Mouse (Mus musculus) cerebellum, adult 8-10 months (tissue): ENCODE measurements around the gene Sugp1.
"Not testable (repeated sequence)": the region's sequence is repeated elsewhere in the genome, so short reads cannot be mapped to it uniquely, and the experiment has no call there.

ENCODE experiments used
- DNase-seq: peaks from one replicate; pipeline ENCODE4 v3.0.0; 2022

The Sugp1 gene

DNA sequence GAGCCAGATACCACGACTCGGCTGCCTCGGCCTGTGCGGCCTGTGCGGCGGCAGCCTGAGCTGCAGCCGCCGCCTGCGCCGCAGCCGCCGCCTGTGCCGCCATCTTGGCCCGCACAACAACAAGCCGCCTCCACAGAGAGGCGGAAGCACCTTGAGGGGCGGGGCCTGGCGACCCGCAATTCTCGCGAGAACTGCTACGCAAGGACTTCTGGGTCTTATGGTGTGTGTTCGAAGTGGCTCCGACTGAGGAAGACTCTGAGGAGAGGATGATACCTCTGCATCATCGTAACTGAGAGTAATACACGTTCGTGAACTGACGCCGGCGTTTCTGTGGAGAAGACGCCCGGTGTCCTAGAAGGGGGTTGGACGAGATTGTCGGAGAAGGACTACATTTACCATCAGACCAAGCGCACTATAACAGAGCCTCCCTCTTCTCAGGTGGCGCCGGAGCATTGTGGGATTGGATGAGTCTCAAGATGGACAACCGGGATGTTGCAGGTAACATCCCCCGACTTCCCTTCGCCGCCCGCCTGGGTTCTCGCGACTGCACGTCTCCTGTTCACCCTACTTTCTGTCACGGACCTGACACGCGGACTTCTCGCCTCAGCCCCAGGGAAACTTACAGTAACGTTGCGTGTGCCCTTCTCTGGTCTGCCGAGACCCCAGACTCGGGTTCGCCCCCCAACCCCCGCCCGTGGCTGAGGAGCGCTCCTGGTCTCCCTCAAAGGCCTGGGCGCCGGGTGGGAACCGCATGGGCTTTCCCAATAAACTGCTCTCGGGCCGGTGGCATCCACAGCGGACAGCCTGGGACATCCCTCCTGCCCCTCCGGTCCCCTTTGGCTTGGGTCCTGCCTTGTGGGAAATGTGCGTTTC, at the start of gene Sugp1, which contains the start of gene Mau2:
Gene Sugp1, plus strand, starts transcription at position 231 of the 873 bp plus-strand sequence.
Gene Mau2, minus strand, starts transcription at position 152 of the 873 bp plus-strand sequence.
- peak; percentile 97 for DNase-seq

DNA sequence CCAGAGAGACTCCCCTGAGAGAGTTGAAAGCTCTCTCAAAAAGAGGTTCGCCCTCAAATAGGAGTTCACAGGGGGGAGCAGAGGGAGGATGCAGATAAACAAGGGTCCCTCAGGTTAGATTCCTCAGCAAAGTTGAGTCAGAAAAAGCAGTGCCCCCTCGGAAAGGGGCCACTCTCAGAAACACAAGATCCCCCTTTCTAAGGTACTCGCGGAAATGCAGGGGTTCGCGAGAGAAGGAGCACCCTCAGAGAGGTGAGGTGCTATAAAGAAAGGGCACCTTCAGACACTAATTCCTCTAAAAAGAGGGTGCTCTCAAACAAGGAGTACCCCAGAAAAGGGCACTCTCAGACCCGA, 47.2 kb upstream of the Sugp1 start:
- no peak for DNase-seq

DNA sequence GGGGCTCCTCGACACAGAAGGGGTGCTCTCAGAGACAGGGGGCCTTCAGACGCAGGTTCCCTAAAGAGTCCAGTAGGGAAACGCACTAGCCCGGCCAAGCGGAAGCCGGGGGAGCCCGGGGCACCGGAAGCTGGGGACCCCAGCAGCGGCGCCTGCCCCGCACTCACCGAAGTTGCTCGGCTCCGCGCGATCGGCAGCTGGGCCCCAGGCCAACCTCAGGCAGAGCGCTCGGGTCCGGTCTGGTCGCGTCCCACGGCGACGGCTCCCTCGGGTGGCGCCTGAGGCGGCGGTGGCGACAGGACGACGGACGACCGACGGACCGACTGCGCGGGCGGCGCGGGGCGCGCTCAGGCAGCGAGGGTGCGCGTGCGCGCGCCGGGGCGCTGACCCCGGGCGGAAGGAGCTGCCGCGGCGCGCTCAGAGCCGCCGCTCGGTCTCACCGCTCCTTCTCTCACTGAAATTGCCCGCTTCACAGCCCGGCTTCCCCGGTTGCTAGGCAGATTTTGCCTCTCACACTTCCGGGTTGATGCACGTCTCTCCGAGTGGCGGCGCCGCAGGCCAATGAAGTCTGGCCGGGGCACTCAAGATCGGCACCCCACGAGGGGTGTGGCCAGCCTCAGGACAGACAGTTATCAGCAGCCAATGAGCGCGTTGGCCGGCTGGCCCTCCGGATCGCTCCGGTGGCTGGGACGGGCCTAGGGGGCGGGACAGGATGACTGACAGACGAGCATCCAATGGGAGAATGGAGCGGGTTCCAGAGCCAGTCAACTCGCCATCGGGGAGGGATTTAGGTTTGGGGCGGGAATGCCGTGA, 46.6 kb upstream of the Sugp1 start, which contains the start of gene Gatad2a:
Gene Gatad2a, minus strand, starts transcription at position 609 of the 813 bp plus-strand sequence.
- peak; percentile 100 for DNase-seq

DNA sequence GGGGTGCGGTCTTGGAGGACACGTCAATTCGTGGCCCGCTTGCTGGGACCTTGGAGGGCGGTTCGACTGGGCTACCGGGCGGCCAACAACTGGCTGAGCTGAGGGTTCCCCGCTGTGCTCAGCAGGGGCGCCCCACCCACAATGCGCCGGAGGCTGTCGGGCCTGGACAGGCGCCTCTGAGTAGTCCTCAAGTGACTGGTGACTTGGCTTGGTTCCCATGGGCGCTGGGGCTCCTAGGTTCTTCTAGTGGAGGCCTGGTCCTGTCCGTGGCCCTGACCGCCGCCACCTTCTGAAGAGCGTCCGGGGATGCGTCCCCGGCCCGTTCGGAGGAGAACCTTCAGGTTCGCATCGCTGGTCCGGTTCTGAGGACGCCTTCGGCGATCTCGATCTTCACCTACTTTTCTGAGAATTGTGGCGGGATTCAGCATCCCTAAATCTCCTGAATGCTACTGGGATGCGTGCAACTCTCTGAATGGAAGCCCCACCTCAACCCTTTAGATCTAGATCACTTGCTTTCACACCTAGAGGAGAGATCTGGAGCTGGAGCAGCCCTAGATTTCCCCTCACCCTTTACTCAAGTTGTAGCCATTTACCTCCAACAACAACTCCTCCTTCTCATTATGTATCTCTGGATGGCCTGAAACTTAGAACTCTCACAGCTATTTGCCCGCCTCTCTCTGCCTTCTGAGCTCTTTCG, 45.9 kb upstream of the Sugp1 start:
- no peak for DNase-seq

DNA sequence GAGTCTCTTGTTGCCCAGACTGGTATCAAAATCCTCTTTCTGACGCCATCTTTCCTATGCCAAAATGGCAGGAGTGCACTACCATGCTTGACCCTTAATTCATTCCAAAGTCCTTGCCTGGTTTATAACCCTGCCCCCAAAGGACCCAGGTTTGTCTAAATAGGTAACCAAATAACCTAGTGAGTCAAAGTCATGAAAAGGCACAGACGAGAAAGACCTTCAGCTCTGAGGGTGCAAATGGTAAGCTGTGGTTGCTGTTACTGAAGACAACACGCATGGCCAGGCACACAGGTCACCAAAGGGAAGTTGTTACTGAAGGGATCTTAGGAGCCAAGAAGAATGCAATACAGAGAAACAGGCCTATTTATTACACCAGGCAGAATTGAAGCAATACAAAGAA, 43.9 kb upstream of the Sugp1 start:
- no peak for DNase-seq

DNA sequence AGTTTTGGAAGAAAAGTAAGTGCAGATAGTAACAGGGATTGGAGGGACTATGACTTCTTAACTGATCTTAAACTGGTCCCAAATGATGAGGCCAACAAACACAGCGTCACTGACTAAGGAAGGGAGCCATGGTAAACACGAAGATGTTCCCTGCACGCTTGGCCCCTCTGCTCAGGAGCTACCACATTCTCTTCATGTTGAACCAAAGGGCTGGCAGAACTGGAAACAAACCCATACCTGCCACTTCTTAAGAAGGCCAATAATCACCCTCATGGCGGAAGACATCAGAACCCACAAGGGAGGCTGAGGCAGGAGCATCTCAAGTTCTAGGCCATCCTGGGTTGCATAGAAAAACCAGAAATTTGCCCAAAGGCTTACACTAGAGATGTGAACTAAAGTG, 43.4 kb upstream of the Sugp1 start:
- DNase-seq, result no peak

DNA sequence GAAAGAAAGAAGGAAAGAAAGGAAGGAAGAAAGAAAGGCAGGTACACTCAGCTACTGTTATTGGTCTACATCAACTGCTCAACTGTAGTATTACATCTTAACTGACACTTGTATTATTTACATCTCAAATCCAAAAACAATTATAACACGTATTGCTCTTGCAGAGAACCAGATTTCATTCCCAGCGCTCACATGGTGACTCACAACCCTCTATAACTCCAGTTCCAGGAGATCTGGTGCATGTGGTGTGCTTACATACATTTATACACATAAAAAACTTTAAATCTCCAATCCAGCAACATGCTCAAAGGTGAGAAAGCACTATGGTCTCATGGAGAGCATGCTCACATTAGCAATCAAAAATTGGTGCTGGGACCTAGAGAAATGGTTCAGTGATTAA, 42.4 kb upstream of the Sugp1 start:
- DNase-seq, result no peak

DNA sequence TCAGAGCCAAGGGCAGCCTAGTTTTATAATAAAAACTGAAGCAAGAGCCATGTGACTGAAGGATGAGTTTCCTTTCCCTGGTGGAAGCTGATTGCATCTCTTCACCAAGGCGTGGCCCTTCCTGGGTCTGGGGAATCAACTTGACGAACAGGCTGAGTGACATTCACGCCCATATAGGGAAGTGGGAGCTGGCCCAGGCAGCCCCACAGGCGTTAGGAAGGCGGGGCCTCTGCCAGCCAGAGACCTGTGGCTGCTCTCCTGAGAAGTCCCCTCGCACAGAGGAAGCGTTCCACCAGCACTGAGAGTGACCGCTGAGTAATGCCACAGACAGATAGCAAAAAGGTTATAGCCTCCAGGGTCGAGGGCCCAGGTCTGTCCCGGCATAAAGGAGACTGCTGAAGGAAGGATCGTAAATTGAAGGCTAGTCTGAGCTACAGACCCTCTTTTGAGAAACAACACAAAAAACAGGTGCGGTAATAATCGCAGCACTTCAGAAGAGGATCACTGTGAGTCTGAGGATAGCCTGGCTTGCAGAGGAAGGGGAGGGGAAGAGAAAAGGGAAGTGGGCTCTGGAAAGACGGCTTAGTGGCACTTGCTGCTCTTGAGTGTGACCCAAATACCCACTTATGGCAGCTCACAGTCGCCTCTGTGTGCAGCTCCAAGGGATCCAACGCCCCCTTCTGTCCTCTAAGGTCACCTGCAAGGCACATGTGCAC, 41.3 kb upstream of the Sugp1 start:
- DNase-seq, result peak; percentile 40

DNA sequence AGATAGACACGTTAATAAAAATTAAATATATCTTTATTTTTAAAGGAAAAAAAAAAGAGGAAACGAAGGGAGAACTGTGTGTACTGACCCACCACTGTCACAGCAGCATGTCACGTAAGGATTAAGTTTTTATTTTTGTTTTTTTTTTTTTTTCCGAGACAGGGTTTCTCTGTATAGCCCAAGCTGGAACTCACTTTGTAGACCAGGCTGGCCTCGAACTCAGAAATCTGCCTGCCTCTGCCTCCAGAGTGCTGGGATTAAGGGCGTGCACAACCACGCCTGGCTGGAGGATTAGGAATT, 40.8 kb upstream of the Sugp1 start:
- not testable (repeated sequence) for DNase-seq

DNA sequence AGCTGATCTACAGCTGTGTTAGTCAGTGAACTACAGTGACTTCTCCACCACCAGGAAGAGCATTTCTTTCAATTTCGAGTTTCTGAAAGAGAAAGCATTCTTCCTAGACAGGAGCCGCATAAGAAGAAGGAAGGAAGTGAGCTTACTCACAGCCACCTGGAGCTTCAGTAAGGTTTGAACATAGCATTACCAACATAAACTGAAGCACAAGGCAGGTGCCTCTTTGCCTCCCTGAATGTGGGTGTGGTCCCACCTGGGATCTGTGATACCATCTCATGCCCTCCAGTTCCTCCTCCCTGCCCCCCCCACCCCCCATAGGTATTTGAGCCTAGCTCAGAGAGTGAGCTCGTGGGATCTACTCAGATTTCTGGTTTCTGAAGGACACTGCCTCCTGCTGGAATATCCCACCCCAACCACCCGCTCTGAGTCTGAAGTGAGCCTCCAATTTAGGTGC, 39.4 kb upstream of the Sugp1 start:
- DNase-seq, result no peak

DNA sequence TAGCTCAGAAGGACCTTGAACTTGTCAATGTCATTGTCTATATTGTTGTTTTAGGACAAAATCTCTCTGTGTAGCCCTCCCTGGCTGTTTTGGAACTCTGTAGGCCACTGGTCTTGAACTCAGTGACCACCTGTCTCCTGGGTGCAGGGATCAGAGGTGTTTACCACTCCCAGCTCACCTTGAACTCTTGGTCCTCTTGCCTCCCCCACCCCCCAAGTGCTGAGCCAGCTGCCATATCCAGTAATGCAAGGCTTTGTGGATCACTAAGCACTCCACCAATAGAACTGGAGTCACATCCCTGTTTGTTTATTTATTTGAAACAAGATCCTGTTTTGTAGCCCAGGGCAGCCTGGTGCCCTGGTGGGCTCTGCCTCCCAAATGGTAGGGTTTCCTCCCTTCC, 38.3 kb upstream of the Sugp1 start:
- no peak for DNase-seq

DNA sequence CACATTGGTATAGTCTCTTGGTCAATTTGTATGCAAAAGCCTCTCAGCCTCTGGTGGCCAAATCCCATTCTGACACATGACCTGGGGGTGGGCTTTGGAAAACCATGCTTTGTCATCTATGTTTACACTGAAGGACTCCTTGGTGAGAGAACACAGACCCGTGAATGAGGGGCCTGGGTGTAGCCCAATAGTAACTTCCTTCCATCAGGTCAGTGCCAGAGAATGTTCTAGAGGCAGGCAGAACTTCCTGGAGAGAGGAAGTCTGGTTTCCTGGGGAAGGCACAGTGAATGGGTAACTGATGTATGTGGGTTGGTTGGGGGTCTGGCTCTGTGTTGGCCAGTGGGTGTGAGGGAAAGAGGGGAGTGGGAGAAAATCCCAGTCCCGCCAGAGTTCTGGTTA, 37.4 kb upstream of the Sugp1 start:
- no peak for DNase-seq

DNA sequence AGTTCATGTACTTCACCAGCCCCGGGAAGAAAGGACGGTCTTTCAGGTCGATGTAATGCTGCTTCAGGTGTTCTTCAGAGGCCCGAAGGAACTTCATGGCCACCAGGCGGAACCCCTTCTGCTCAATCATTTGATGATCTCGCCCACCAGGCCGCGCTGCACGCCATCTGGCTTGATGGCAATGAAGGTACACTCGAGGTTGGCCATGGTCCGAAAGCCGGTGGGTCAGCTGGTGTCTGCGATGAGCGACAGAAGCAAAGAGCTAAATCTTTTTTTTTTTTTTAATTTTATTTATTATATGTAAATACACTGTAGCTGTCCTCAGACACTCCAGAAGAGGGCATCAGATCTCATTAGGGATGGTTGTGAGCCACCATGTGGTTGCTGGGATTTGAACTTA, 31.8 kb upstream of the Sugp1 start:
- DNase-seq, result not testable (repeated sequence)

DNA sequence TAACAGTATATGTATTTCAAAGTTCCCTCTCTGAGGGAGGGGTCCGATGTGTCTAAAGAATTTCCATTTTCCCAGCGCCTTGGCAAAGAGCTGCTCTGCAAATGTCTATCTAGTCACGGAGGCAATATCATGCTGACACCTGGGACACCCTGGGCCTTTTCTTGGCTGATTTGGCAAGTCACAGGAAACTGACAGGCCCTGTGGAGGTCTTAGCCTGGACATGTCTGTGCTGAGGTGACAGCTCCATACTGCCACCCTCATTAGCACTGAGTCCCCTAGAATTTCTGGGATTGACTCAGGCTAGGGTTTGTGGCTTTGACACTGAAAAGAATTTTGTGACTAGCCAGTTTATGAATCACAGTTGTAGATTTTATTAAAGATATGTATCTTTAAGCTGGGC, 30.3 kb upstream of the Sugp1 start:
- DNase-seq, result no peak

DNA sequence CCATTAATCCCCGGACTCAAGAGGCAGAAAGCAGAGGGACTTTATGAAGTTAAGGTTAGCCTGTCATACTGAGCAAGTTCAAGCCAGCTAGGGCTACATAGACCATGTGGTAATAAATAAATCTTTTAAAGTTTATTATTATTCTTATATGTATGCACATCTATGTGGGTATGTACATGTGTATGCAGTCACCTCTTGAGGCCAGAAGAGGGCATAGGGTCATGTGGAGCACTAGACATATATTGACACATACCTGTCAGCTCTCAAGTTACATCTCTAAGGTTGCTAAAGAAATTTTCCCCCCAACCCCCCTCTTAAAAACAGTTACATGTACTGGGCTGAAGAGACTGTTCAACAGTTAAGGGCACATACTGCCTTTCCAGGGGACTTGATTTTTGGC, 29.9 kb upstream of the Sugp1 start:
- no peak for DNase-seq

DNA sequence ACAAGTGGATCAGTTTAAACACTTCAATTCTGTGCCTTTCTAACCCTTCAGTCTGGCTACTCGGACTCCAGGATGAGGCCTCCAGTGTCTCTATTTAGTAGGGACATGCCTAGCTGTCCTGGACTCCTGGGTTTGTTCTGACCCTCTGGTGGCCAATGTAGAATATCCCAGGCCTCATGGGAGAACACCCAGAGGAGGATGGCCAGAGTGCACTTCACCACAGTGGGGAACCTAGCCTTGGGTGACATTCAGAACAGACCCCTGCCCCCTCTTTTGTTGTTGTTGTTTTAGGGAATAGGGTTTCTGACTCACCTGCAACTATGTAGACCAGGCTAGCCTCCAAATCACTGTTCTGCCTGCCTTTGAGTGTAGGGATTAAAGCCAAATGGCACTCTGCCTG, 27.6 kb upstream of the Sugp1 start:
- no peak for DNase-seq

DNA sequence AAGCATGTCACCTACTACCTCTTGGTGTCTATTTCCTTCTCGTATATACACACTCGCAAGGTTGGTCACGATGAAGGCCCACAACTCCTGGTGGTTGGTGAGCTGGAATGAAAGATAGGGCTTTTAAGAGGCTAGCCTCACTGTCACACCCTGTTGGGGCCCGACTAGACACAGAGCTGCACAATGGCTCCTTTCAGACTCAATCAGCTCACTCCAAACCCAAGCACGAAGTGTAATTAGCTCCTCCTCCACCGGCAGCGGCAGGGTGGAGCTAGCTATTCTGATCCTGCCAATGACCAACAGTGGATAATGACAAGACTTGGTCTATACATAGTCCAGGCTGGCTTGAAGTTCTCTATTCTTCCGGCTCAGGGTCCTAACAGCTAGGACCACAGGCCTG, 19.0 kb upstream of the Sugp1 start:
- no peak for DNase-seq

DNA sequence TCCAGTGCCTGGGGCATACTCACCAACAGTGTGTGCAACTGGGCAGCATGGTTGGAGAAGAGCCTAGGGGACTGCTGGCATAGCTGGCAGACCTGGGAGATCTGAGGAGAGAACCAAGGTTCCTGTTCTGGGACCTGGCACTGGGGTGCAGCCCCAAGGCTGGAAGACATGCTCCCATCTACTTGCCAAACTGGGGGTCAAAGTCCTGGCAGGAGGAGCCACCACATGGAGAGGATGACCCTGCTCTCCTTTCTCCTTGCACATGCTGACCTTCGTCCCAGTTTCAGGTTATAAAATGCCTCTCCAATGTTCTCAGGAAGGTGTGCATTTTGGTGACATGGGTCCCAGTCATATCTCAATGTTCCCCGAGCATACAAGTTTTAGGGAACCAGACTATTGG, 16.5 kb upstream of the Sugp1 start:
- no peak for DNase-seq

DNA sequence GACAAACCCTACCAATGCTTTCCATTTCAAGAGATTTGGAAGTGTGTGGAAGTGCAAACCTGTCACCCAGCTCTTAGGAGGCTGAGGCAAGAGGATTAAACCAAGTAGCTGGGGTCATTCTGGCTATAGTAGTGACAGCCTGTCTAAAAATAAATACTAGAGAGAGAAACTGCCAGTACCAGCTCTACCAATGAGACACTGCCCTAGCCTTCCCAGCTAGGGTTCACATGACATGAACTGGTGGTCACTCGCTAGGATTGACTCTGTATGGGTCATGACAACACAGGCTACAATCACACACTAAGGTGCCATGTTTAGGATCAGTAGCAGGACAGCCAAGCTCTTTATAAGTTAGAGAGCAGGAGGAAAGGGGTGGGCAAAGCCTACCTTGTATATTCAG, 12.4 kb upstream of the Sugp1 start:
- DNase-seq, result no peak

DNA sequence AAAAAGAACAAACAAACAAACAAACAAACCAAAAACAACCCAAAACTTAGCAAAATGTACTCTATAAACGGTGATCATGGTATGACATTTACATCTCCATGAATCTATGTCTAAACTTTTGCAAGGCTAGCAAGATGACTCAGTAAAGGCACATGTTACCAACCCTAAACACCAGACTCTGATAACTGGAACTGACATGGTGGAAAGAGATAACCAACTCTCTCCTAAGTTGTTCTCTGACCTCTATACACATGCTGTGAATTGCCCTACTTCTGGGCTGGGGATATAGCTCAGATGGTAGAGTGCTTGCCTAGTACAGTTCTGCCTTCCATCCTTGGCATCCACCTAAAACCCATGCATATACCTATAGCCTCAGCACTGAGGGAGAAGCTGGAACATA, 4.6 kb upstream of the Sugp1 start:
- DNase-seq, result no peak

DNA sequence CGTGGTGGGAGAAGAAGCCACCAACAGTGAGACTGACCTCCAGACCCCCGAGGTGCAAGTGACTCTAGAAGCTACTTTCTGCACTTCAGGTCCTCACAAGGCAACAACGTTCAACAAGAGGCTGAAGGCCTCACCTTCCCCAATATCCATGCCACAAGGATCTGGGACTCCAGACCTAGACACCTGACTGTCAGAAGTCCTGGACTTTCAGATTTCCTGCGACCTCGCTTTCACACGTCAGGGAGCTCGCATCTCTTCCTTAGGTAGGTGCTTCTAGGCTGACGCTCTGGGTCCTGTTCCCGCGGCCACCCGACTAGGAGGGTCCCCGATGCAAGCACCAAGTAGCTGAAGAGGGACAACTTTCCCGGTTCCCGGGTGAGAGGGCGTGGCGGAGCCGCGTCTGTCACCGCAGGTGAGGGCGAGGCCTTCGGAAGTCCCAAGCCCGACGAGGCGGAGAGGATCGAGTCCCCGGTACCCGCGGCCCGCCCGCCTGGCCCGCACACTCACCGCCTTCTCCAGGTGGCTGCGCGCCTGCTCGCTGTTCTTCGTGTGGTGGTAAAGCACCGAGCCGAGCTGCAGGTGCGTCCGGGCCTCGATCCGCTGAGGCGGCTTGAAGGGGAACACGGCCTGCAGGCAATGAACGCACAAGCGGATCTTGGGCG, 597 bp upstream of the Sugp1 start:
- no peak for DNase-seq

DNA sequence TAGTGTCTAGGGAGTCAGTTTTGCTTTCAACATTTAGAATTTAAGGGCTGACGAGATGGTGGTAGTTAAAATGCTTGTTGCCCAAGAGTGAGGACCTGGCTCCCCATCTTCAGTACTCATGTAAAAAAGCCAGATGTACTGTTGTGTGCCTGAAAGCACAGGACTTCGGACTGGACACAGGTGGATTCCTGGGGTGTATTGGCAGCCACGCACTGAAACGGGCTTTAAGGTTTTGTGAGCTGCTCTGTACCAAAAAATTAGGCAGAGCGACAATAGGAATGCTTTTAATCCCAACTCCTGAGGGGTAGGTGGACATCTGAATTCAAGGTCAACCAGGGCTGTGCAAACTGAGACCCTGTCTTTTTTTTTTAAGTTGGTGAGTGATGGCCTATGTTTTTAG, 1.4 kb downstream of the Sugp1 start:
- no peak for DNase-seq
